Mouse (Mus musculus): ENCODE data around the gene Slc35e3. TPM values are rescaled to one million over a fixed set of nuclear protein-coding genes. Genes with fewer than 3 reads are reported as not detected.
"Not testable (repeated sequence)": the region's sequence is repeated elsewhere in the genome, so short reads cannot be mapped to it uniquely, and the experiment has no call there.

Slc35e3 gene
- polyA plus RNA-seq, 1 experiment = not detected

DNA sequence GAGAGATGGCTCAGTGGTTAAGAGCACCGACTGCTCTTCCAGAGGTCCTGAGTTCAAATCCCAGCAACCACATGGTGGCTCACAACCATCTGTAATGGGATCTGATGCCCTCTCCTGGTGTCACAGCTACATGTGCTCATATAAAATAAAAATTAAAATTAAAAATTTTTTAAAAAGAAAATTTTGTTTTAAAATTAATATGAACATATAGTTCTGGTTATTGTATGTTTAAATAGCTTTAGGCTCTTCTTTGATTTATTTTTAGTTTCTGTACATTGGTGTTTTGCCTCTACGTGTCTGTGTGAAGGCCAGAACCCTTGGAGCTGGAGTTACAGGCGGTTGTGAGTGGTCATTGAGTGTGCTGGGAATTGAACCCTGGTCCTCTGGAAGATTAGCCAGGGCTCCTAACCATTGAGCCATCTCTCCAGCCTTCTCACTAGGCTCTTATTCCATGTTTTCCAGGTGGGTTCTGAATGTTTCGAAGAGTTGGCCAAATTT, 19.2 kb downstream of the Slc35e3 start:
- peaks cover 14% of the 10 kb centered on the region for H3K4me1 ChIP-seq (ENCODE audit: control insufficient read depth)
- TF ChIP-seq GATA1 (IDR thresholded peaks at IDR 0.05; ENCODE audit: low read length) = no peak
- no peak for TF ChIP-seq TAL1 (IDR thresholded peaks at IDR 0.05; ENCODE audit: low read length)
- no peaks in the 10 kb centered on the region for H3K36me3 ChIP-seq (ENCODE audit: control insufficient read depth)
- no peak overlapping the region for H3K4me3 ChIP-seq (replicated peaks)
- H3K9me3 ChIP-seq (ENCODE audit: control insufficient read depth, low read length) = no peaks in the 10 kb centered on the region
- H3K27me3 ChIP-seq (ENCODE audit: control insufficient read depth) = no peaks in the 10 kb centered on the region

- no peak overlapping the region for H3K4me3 ChIP-seq (replicated peaks)
- peaks cover 8% of the 10 kb centered on the region for H3K4me1 ChIP-seq (ENCODE audit: control insufficient read depth)
- H3K9me3 ChIP-seq (ENCODE audit: control insufficient read depth, low read length) = no peaks in the 10 kb centered on the region
- no peaks in the 10 kb centered on the region for H3K36me3 ChIP-seq (ENCODE audit: control insufficient read depth)
- TF ChIP-seq TAL1 (IDR thresholded peaks at IDR 0.05; ENCODE audit: low read length) = no peak
- no peak for TF ChIP-seq GATA1 (IDR thresholded peaks at IDR 0.05; ENCODE audit: low read length)
- H3K27me3 ChIP-seq (ENCODE audit: control insufficient read depth) = no peaks in the 10 kb centered on the region
These were observed 19.8 kb downstream of the Slc35e3 start for GRCm38 (mm10) chr10:117726350-117726749.

DNA sequence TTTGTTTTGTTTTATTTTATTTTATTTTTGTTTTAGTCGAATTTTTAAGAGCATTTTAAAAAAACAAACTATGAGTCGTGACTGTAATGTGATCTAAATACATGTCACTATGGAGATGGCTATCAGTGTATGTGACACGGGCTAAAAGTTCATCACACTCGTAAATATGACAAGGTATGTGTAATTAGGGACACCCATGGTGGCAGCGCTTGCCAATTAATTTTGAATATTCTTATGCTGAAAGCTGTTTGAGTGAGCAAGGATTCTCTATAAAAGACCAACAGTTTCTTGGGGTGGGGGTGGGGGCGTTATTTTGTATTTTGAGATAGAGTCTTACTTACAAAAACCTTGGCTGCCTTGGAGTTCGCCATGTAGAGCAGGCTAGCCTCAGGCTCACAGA, 20.5 kb downstream of the Slc35e3 start:
- no peak overlapping the region for H3K4me3 ChIP-seq (replicated peaks)
- H3K4me1 ChIP-seq (ENCODE audit: control insufficient read depth) = peaks cover 2% of the 10 kb centered on the region
- no peaks in the 10 kb centered on the region for H3K27me3 ChIP-seq (ENCODE audit: control insufficient read depth)
- H3K9me3 ChIP-seq (ENCODE audit: control insufficient read depth, low read length) = no peaks in the 10 kb centered on the region
- TF ChIP-seq TAL1 (IDR thresholded peaks at IDR 0.05; ENCODE audit: low read length) (no peak), GATA1 (IDR thresholded peaks at IDR 0.05; ENCODE audit: low read length) (no peak)
- H3K36me3 ChIP-seq (ENCODE audit: control insufficient read depth) = no peaks in the 10 kb centered on the region

DNA sequence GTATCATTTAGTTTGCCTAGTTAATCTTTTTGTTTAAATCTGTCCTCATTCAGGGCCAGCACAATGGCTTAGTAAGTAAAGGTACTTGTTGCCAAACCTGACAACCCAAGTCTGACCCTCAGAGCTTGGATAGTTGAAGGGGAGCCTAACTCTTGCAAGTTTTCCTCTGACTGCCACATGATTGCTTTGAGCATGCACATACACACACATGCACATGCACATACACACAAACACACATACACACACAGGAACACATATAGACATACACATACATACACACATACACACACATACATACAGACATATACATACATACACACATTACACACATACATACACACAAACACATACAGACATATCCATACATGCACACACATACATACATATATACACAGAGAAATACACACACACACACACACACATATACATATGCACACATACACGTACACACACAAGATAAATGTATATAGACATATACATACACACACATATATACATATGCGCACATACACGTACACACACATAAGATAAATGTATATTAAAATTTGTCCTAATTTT, 21.3 kb downstream of the Slc35e3 start:
- Histone ChIP-seq H3K36me3 (ENCODE audit: control insufficient read depth) (no peaks in the 10 kb centered on the region), H3K9me3 (ENCODE audit: control insufficient read depth, low read length) (no peaks in the 10 kb centered on the region), H3K4me1 (ENCODE audit: control insufficient read depth) (no peaks in the 10 kb centered on the region), H3K4me3 (replicated peaks) (no peak overlapping the region), H3K27me3 (ENCODE audit: control insufficient read depth) (no peaks in the 10 kb centered on the region)
- TF ChIP-seq TAL1 (IDR thresholded peaks at IDR 0.05; ENCODE audit: low read length) = no peak
- no peak for TF ChIP-seq GATA1 (IDR thresholded peaks at IDR 0.05; ENCODE audit: low read length)

DNA sequence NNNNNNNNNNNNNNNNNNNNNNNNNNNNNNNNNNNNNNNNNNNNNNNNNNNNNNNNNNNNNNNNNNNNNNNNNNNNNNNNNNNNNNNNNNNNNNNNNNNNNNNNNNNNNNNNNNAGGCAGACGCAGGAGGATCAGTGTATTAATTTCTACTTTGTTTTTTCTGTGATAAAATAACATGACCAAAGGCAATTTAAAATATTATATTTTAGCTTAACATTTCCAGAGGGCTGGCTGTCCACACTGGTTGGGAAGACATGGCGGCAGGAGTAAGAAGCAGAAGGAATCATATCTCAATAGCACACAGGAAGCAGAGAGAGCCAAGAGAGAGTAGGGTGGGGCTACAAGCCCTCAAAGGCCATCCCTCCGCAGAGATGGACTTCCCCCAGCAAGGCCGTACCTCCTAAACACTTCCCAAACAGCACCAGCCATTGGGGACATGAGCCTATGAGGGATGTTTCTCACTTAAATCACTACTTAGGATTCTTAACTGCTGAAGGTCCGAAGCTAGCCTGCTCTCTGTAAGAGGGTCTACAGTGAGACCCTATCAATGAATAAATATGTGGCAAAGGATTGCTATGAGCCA, 21.9 kb downstream of the Slc35e3 start:
- no peaks in the 10 kb centered on the region for H3K36me3 ChIP-seq (ENCODE audit: control insufficient read depth)
- no peak overlapping the region for H3K4me3 ChIP-seq (replicated peaks)
- TF ChIP-seq GATA1 (IDR thresholded peaks at IDR 0.05; ENCODE audit: low read length) = no peak
- no peaks in the 10 kb centered on the region for H3K9me3 ChIP-seq (ENCODE audit: control insufficient read depth, low read length)
- H3K27me3 ChIP-seq (ENCODE audit: control insufficient read depth) = no peaks in the 10 kb centered on the region
- H3K4me1 ChIP-seq (ENCODE audit: control insufficient read depth) = no peaks in the 10 kb centered on the region

GRCm38 (mm10) chr10:117718161-117719119, 27.7 kb downstream of the Slc35e3 start:
- TF ChIP-seq GATA1 (IDR thresholded peaks at IDR 0.05; ENCODE audit: low read length) = no peak
- TF ChIP-seq TAL1 (IDR thresholded peaks at IDR 0.05; ENCODE audit: low read length) = no peak
- Histone ChIP-seq H3K4me3 (replicated peaks) (no peak overlapping the region), H3K4me1 (ENCODE audit: control insufficient read depth) (no peaks in the 10 kb centered on the region), H3K36me3 (ENCODE audit: control insufficient read depth) (no peaks in the 10 kb centered on the region), H3K27me3 (ENCODE audit: control insufficient read depth) (no peaks in the 10 kb centered on the region), H3K9me3 (ENCODE audit: control insufficient read depth, low read length) (no peaks in the 10 kb centered on the region)

GRCm38 (mm10) chr10:117717583-117717982, 28.6 kb downstream of the Slc35e3 start:
- H3K4me1 ChIP-seq (ENCODE audit: control insufficient read depth) = no peaks in the 10 kb centered on the region
- H3K9me3 ChIP-seq (ENCODE audit: control insufficient read depth, low read length) = no peaks in the 10 kb centered on the region
- H3K36me3 ChIP-seq (ENCODE audit: control insufficient read depth) = no peaks in the 10 kb centered on the region
- H3K27me3 ChIP-seq (ENCODE audit: control insufficient read depth) = no peaks in the 10 kb centered on the region
- no peak overlapping the region for H3K4me3 ChIP-seq (replicated peaks)
- TF ChIP-seq TAL1 (IDR thresholded peaks at IDR 0.05; ENCODE audit: low read length) (no peak), GATA1 (IDR thresholded peaks at IDR 0.05; ENCODE audit: low read length) (no peak)

DNA sequence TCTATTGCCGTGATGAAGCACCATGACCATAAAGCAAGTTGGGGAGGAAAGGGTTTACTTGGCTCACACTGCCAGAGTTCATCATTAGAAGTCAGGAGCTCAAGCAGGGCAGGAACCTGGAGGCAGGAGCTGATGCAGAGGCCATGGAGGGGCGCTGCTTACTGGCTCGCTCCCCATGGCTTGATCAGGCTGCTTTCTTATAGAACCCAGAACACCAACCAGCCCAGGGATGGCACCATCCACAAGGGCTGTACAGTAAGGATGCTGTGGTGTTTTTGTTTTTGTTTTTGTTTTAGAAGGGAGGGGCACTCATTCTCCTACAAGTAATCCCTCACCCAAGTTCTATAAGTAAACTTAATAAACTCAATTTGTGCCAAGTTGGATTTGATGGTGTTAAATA, 29.5 kb downstream of the Slc35e3 start:
- no peaks in the 10 kb centered on the region for H3K9me3 ChIP-seq (ENCODE audit: control insufficient read depth, low read length)
- TF ChIP-seq TAL1 (IDR thresholded peaks at IDR 0.05; ENCODE audit: low read length) (no peak), GATA1 (IDR thresholded peaks at IDR 0.05; ENCODE audit: low read length) (no peak)
- peaks cover 3% of the 10 kb centered on the region for H3K4me1 ChIP-seq (ENCODE audit: control insufficient read depth)
- H3K36me3 ChIP-seq (ENCODE audit: control insufficient read depth) = no peaks in the 10 kb centered on the region
- no peak overlapping the region for H3K4me3 ChIP-seq (replicated peaks)
- no peaks in the 10 kb centered on the region for H3K27me3 ChIP-seq (ENCODE audit: control insufficient read depth)

- H3K4me3 ChIP-seq (replicated peaks); H3K9me3 ChIP-seq (ENCODE audit: control insufficient read depth, low read length); H3K36me3 ChIP-seq (ENCODE audit: control insufficient read depth); H3K27me3 ChIP-seq (ENCODE audit: control insufficient read depth): not testable (repeated sequence)
- peaks cover 11% of the 10 kb centered on the region for H3K4me1 ChIP-seq (ENCODE audit: control insufficient read depth)
These were observed 30.5 kb downstream of the Slc35e3 start for GRCm38 (mm10) chr10:117715654-117716053.
